Mouse (Mus musculus): ENCODE data around the gene Smagp. TPM values are rescaled to one million over a fixed set of nuclear protein-coding genes. Genes with fewer than 3 reads are reported as not detected.

The Smagp gene
- total RNA-seq (2014; rRNA removed) (1.2 and 2.5 TPM in 2 replicates), polyA plus RNA-seq (2015; fragmentation: Nextera tagmentation; extraction: Ambion mirVana) (2.6 and 3.8 TPM in 2 replicates)

GRCm38 (mm10) chr15:100636700-100637501 lies at the start of gene Smagp:
Gene Smagp (minus strand): TSS chr15:100636940.
- DNase-seq (ENCODE audit: low spot score): no peak
- peak within 1 kb of the TSS; percentile 67 for H3K4me2 ChIP-seq (ENCODE audit: low read depth, low read length, poor library complexity, severe bottlenecking)
- peak within 1 kb of the TSS; percentile 39 for H3K4me3 ChIP-seq (ENCODE audit: low read depth, low read length)
- no peaks in the 10 kb centered on the region for H3K36me3 ChIP-seq (ENCODE audit: insufficient read depth, low read length)
- peaks cover 52% of the 10 kb centered on the region for H3K27me3 ChIP-seq (ENCODE audit: insufficient read depth, low read length)
- ATAC-seq (ENCODE audit: low FRiP score): no peak
- under 1% methylated on average over 44 of the region's 77 CpGs for WGBS
- peak within 1 kb of the TSS; percentile 24; the same call in 1 of the 2 replicates for H3K9ac ChIP-seq (replicated peaks; ENCODE audit: low read length, poor library complexity, severe bottlenecking)
- H3K27ac ChIP-seq (ENCODE audit: low read depth, low read length): no peak within 1 kb of the TSS
- no peak for TF ChIP-seq CTCF (IDR thresholded peaks at IDR 0.05)
- no peaks in the 10 kb centered on the region for H3K4me1 ChIP-seq (ENCODE audit: insufficient read depth, low read length)
- H3K9me3 ChIP-seq (ENCODE audit: low read length): no peaks in the 10 kb centered on the region

GRCm38 (mm10) chr15:100686434-100686833 lies 49.7 kb upstream of the Smagp start:
- no peak for ATAC-seq (ENCODE audit: low FRiP score)
- Histone ChIP-seq H3K27ac (ENCODE audit: low read depth, low read length) (no peak overlapping the region), H3K36me3 (ENCODE audit: insufficient read depth, low read length) (no peaks in the 10 kb centered on the region), H3K4me1 (ENCODE audit: insufficient read depth, low read length) (no peaks in the 10 kb centered on the region), H3K9ac (replicated peaks; ENCODE audit: low read length, poor library complexity, severe bottlenecking) (no peak overlapping the region), H3K27me3 (ENCODE audit: insufficient read depth, low read length) (no peaks in the 10 kb centered on the region), H3K9me3 (ENCODE audit: low read length) (peaks cover 4% of the 10 kb centered on the region), H3K4me2 (ENCODE audit: low read depth, low read length, poor library complexity, severe bottlenecking) (no peak overlapping the region), H3K4me3 (ENCODE audit: low read depth, low read length) (no peak overlapping the region)
- no peak for TF ChIP-seq CTCF (IDR thresholded peaks at IDR 0.05)
- WGBS: 85% methylated on average over 6 of the region's 6 CpGs
- DNase-seq (ENCODE audit: low spot score): no peak

GRCm38 (mm10) chr15:100685849-100686248 lies 49.1 kb upstream of the Smagp start:
- H3K9ac ChIP-seq (replicated peaks; ENCODE audit: low read length, poor library complexity, severe bottlenecking): no peak overlapping the region
- H3K4me2 ChIP-seq (ENCODE audit: low read depth, low read length, poor library complexity, severe bottlenecking): no peak overlapping the region
- 90% methylated on average over 8 of the region's 8 CpGs for WGBS
- DNase-seq (ENCODE audit: low spot score) (no peak), ATAC-seq (ENCODE audit: low FRiP score) (no peak)
- no peaks in the 10 kb centered on the region for H3K36me3 ChIP-seq (ENCODE audit: insufficient read depth, low read length)
- no peak for TF ChIP-seq CTCF (IDR thresholded peaks at IDR 0.05)
- peaks cover 4% of the 10 kb centered on the region for H3K9me3 ChIP-seq (ENCODE audit: low read length)
- H3K27ac ChIP-seq (ENCODE audit: low read depth, low read length): no peak overlapping the region
- H3K4me3 ChIP-seq (ENCODE audit: low read depth, low read length): no peak overlapping the region
- no peaks in the 10 kb centered on the region for H3K27me3 ChIP-seq (ENCODE audit: insufficient read depth, low read length)
- H3K4me1 ChIP-seq (ENCODE audit: insufficient read depth, low read length): no peaks in the 10 kb centered on the region

GRCm38 (mm10) chr15:100685255-100685654 lies 48.5 kb upstream of the Smagp start:
- 19% methylated on average over 13 of the region's 13 CpGs for WGBS
- H3K9ac ChIP-seq (replicated peaks; ENCODE audit: low read length, poor library complexity, severe bottlenecking): no peak overlapping the region
- H3K27me3 ChIP-seq (ENCODE audit: insufficient read depth, low read length): no peaks in the 10 kb centered on the region
- TF ChIP-seq CTCF (IDR thresholded peaks at IDR 0.05): no peak
- no peak overlapping the region for H3K27ac ChIP-seq (ENCODE audit: low read depth, low read length)
- H3K4me1 ChIP-seq (ENCODE audit: insufficient read depth, low read length): no peaks in the 10 kb centered on the region
- ATAC-seq (ENCODE audit: low FRiP score) (no peak), DNase-seq (ENCODE audit: low spot score) (no peak)
- H3K4me2 ChIP-seq (ENCODE audit: low read depth, low read length, poor library complexity, severe bottlenecking): no peak overlapping the region
- no peaks in the 10 kb centered on the region for H3K36me3 ChIP-seq (ENCODE audit: insufficient read depth, low read length)
- H3K4me3 ChIP-seq (ENCODE audit: low read depth, low read length): no peak overlapping the region
- peaks cover under 1% of the 10 kb centered on the region for H3K9me3 ChIP-seq (ENCODE audit: low read length)

GRCm38 (mm10) chr15:100684450-100684849 lies 47.7 kb upstream of the Smagp start:
- TF ChIP-seq CTCF (IDR thresholded peaks at IDR 0.05): no peak
- Histone ChIP-seq H3K27me3 (ENCODE audit: insufficient read depth, low read length) (no peaks in the 10 kb centered on the region), H3K9ac (replicated peaks; ENCODE audit: low read length, poor library complexity, severe bottlenecking) (no peak overlapping the region), H3K4me1 (ENCODE audit: insufficient read depth, low read length) (no peaks in the 10 kb centered on the region), H3K4me2 (ENCODE audit: low read depth, low read length, poor library complexity, severe bottlenecking) (no peak overlapping the region), H3K27ac (ENCODE audit: low read depth, low read length) (no peak overlapping the region), H3K4me3 (ENCODE audit: low read depth, low read length) (no peak overlapping the region), H3K36me3 (ENCODE audit: insufficient read depth, low read length) (no peaks in the 10 kb centered on the region), H3K9me3 (ENCODE audit: low read length) (no peaks in the 10 kb centered on the region)
- WGBS: 71% methylated on average over 10 of the region's 10 CpGs
- no peak for DNase-seq (ENCODE audit: low spot score)
- ATAC-seq (ENCODE audit: low FRiP score): no peak

GRCm38 (mm10) chr15:100683041-100683440 lies 46.3 kb upstream of the Smagp start:
- Histone ChIP-seq H3K36me3 (ENCODE audit: insufficient read depth, low read length) (no peaks in the 10 kb centered on the region), H3K9ac (replicated peaks; ENCODE audit: low read length, poor library complexity, severe bottlenecking) (no peak overlapping the region), H3K9me3 (ENCODE audit: low read length) (no peaks in the 10 kb centered on the region), H3K27ac (ENCODE audit: low read depth, low read length) (no peak overlapping the region), H3K27me3 (ENCODE audit: insufficient read depth, low read length) (no peaks in the 10 kb centered on the region), H3K4me2 (ENCODE audit: low read depth, low read length, poor library complexity, severe bottlenecking) (no peak overlapping the region), H3K4me1 (ENCODE audit: insufficient read depth, low read length) (no peaks in the 10 kb centered on the region), H3K4me3 (ENCODE audit: low read depth, low read length) (no peak overlapping the region)
- no peak for ATAC-seq (ENCODE audit: low FRiP score)
- peak; percentile 85 for TF ChIP-seq CTCF (IDR thresholded peaks at IDR 0.05)
- WGBS: 48% methylated on average over 2 of the region's 2 CpGs
- peak; percentile 87 for DNase-seq (ENCODE audit: low spot score)

All from midbrain, postnatal 0 days (tissue).